Mouse (Mus musculus) frontal cortex, adult 2 months (tissue): ENCODE results near the gene B430305J03Rik. TPM values are rescaled to one million over a fixed set of nuclear protein-coding genes. Genes with fewer than 3 reads are reported as not detected.
A peak's percentile ranks its signal among the peaks of the same experiment; 100 is the strongest.

Source experiments
- DNase-seq, 2 experiments: peaks; one replicate each; pipeline ENCODE4 v3.0.0; 2022; ENCODE audit warnings: low spot score in 1 of 2; ENCODE audit errors: extremely low spot score in 1 of 2
- polyA plus RNA-seq: library from polyadenylated mRNA; depleted of rRNA; stranded (reverse); fragments of >200 nt; gene quantifications from 2 replicates; pipeline ENCODE4 v1.2.3, GENCODE M21; 2012; rRNA removed

The B430305J03Rik gene
- polyA plus RNA-seq, 1 experiment = 0.98 TPM

DNA sequence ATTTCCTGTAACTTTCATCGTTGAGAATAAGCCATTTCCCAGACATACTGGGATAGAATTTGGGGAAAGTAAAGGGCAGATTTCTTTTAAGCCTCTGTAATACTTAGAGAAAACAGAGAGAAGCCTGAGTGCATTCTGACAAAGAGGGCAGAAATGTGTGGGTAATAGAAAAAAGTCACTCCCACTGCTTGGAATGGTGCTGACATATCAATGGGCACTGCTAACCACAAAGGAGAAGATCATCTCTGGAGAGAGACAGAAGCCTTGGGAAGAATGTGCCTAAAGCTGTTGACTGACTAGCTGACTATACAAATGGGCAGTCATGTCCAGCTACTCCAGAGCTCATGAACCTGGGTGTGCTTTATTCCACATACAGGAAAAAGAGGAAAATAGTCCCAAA is 10.3 kb downstream of the B430305J03Rik start:
- DNase-seq = no peak

DNA sequence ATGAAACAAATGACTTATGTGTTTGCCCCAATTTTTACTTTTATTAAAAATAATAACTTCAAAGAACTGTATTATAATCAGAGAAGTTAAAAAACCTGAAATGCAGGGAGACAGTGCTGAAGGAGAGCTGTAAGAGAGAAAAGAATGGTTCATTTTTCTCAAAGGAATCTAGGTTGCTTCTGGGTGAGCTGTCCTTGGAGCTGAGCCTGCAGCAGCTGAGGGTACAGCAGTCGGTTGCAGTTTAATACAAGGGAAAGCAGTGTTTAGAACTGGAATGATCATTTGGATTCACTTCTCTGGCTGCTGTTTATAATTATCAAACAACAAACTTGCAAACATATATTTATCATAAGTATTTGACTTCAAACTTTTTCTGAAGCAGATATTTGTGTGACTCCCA is 16.3 kb downstream of the B430305J03Rik start:
- DNase-seq = no peak

DNA sequence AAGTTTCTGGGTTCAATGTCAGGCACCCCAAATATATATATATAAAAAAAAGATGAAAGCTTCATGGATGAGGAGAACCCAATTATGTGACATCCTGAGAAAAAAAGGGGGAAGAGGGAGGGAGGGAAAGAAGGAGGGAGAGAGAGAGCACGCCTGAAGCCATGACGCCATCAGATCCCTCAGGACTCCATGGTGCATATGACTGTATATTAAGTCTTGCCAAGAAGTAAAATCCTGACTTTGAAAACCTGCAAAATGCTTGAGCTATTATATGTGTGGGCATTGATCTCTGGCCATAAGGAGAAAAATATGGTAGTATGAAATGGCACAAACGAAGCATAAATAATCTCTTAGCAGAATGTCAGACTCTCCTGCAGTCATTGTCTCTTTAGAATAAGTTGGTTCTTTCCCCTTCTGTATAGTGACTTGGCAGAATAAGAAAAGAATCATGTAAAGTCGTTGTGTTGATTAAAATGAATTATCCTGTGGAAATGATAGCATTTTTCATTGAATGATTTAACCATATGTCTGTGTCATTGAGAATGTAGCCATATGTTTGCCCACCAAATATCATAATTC is 17.6 kb downstream of the B430305J03Rik start:
- no peak for DNase-seq

DNA sequence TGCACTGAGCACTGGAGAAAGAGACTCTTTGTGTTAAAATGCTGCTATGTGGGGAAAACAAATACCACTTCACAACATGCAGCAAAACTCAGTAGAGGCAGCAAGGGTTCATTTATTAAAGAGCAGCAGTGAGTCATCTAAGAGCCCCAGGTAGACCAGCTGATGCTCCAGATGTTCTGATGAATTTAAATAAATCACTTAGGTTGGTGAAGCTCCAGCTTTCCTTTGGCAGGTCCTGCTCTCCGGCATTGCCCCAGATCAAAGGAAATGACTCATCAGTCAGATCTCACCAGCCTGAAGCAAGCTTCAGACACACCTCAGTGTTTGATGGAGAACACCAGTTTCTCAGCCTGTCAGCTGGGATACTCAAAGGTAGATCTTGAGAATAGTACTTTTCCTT is 20.1 kb downstream of the B430305J03Rik start:
- no peak for DNase-seq

DNA sequence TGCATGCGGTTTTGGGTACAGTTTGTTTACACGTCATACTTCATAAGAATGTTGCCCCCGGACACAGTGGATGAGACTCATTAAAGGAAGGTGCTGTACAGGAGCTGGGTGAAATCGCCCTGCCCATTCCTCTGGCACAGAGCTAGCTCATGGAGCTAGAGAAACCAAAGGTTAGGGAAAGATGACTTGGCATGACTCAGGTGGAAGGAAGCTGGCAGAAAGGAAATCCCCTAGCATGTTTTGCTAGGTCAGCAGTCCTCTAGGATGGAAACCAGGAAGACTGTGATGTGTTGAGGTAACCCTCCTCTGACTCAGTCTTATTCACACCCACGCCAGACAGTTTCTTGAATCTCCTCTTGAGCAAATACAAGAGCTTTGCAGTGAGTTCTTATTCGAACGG is 21.7 kb downstream of the B430305J03Rik start:
- peak in 1 of 2 experiments; percentile 48 for DNase-seq

DNA sequence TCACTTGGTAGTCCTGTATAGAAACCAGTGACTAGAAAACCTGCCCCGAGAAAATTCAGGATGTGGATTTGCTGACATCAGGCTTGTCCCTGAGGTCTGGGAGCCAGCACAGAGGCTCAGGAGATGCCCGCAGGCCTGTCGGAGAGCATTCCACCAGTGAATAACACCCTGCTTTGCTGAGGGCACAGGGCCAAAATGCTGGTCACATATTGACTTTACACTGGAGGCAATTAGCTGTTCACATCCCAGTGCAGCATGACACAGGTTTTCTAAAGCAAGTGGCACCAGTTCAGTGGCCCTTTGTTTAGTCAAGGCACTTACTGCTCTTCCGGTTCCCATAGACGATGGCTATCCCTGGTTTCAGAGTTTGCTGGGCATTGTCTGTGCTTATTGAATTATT is 25.4 kb downstream of the B430305J03Rik start:
- DNase-seq = no peak

DNA sequence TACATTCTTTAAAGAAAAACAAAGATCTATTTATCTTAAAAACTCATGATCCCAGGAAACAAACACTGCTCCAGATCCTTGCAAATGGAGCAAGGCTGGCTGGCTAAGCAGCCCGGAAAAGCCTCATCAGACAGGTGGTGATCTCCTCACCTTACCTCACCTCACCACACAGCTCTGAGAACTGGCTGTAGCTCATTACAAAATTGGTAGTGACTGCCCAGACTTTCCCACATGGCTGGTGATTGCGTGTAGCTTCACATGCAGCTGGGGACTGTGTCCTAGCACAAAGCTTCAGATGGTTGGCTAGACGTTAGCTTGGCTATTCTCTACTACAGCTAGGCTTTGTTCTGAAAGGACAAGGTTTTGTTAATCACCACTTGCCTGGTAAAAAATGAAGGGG is 28.5 kb downstream of the B430305J03Rik start:
- DNase-seq = no peak

DNA sequence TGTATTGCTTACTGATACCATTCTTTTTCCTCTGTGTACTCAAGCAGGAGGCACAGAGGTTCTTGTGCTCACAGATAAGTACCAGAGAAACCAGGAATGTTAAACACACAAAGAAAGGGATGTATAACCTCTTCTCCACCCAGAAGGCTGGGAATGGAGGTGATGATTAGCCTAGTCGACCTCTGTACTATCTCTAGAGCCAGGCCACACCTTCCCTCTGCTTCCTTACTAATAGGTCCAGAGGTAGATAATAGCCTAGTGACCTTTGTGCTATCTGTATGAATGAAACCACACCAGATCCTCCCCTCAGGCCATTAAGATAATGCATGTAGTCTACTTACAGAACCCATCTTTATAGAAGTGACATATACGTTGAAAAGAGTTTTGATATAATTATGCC is 29.5 kb downstream of the B430305J03Rik start:
- DNase-seq = no peak

DNA sequence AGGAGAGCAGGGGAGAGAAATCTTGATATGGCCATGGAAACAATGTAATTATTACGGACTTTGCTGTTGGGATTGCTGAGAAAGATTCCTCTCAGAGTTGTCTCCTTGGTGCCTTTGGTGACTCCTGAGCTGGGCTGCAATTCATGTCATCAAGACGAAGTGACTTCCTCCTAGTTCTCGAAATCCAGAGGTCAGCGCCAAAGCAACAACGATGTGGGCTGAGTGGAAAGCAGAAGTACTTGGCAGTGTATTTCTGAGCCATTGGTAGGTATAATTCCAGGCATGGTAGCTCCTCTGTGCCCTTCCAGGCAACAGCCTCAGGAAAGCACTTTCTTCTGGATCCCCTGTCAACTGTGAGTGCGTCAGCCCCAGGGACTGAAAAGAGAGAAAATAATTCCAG is 44.1 kb downstream of the B430305J03Rik start:
- DNase-seq = no peak

DNA sequence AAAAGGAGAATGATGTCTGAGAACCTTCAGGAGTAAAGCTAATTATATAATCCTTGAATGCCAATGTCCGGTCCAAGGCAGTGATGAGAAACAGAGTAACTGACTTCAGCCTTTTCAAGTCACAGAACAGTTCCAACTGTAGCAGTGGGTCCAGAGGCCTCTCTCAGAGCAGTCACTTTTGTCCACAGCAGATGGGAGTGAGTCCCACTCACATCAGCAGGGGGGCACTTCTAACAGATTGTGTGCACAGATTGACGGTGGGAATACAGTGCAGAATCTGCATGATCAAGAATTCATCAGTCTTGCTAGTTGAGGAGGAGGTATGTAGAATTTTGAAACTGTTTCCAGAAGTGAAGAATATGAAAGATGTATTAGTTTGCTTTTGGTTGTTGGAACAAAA is 45.7 kb downstream of the B430305J03Rik start:
- DNase-seq = peak; percentile 64 to 67

DNA sequence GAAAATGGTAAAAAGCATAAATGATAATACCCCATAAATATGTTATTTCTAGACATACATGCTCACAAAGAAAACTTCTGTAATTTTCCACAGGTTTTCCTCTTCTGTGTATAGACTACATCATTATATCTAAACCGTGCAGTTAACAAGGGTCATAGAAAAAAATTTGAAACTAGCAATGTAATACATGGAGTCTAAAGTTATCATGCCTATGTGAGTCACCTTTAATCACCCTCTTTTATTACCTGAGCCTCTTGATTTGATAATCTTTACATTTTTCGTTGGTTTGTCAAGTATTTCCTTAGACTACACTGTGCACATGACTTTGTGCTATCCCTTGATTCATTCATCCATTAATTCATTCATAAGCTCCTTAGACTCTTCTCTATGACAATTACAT is 50.7 kb downstream of the B430305J03Rik start:
- no peak for DNase-seq

Other genes starting within 250 kb of the B430305J03Rik start
- gene Rap2b, start 4.3 kb downstream of the B430305J03Rik start, polyA plus RNA-seq = 14.6 and 15.7 TPM in 2 replicates